ENCODE assay signal across 9 mouse cellular contexts in genomic region chr6:122601615-122602014, GRCm38 (mm10). TPM values are rescaled to one million over a fixed set of nuclear protein-coding genes. Genes with fewer than 3 reads are reported as not detected.
DNase-seq lines count a peak whose midpoint lies in the region; ATAC-seq and TF ChIP-seq lines count a peak whose summit lies in the region.
"Had no signal": no experiment of that assay in that cellular context is flagged by ENCODE, and none has a peak within 500 bp of the region (broad histone marks: within the 10 kb centered on the region; RNA-seq: fewer than 3 reads in every experiment).

No protein-coding gene starts in this region.

- no peaks in the 10 kb centered on the region; the same call in 1 of the 2 replicates for H3K79me2 ChIP-seq in liver, adult 2 months (ENCODE audit: control insufficient read depth, insufficient read depth, low read length)

- H3K9me3 ChIP-seq in embryonic facial prominence, embryonic 13.5 days, result no peaks in the 10 kb centered on the region
- H3K9me3 ChIP-seq in intestine, postnatal 0 days (ENCODE audit: control insufficient read depth), result no peaks in the 10 kb centered on the region
- H3K9me3 ChIP-seq in neural tube, embryonic 14.5 days (ENCODE audit: control insufficient read depth, low read length), result no peaks in the 10 kb centered on the region

- H3K9ac ChIP-seq in liver, adult 2 months (ENCODE audit: low read depth, low read length), result peak overlapping the region; percentile 78; the same call in 1 of the 2 replicates
- H3K9ac ChIP-seq in embryonic facial prominence, embryonic 13.5 days, result peak overlapping the region; percentile 67; the same call in 1 of the 2 replicates
- H3K9ac ChIP-seq in intestine, postnatal 0 days (ENCODE audit: low read depth, low read length), result peak overlapping the region; percentile 67; the same call in 1 of the 2 replicates
- H3K9ac ChIP-seq in neural tube, embryonic 14.5 days (replicated peaks; ENCODE audit: low read depth, low read length), result no peak overlapping the region

- DNase-seq in liver, adult 2 months (ENCODE audit: extremely low read depth, low read depth, low spot score), result no peak
- no peak for DNase-seq in liver
- DNase-seq in thymus, postnatal 36 days, result no peak
- DNase-seq in layer of hippocampus, postnatal 36 days, result no peak

- peaks cover 15% of the 10 kb centered on the region for H3K36me3 ChIP-seq in liver, adult 2 months (ENCODE audit: control insufficient read depth, insufficient read depth, low read length)
- no peaks in the 10 kb centered on the region for H3K36me3 ChIP-seq in embryonic facial prominence, embryonic 13.5 days
- H3K36me3 ChIP-seq in intestine, postnatal 0 days (ENCODE audit: control insufficient read depth, insufficient read depth), result no peaks in the 10 kb centered on the region; the same call in 1 of the 2 replicates
- no peaks in the 10 kb centered on the region for H3K36me3 ChIP-seq in neural tube, embryonic 14.5 days (ENCODE audit: control insufficient read depth, insufficient read depth, low read length)

- no peak overlapping the region; the same call in 1 of the 2 replicates for H3K27ac ChIP-seq in liver, adult 2 months (replicated peaks; ENCODE audit: insufficient read depth, low read depth, low read length)
- H3K27ac ChIP-seq in embryonic facial prominence, embryonic 13.5 days, result no peak overlapping the region
- H3K27ac ChIP-seq in intestine, postnatal 0 days (ENCODE audit: low read depth, low read length), result peak overlapping the region; percentile 62; the same call in 1 of the 2 replicates
- H3K27ac ChIP-seq in neural tube, embryonic 14.5 days (ENCODE audit: low read depth, low read length), result no peak overlapping the region

- peak overlapping the region; percentile 66 for H3K4me2 ChIP-seq in embryonic facial prominence, embryonic 13.5 days
- H3K4me2 ChIP-seq in intestine, postnatal 0 days (replicated peaks; ENCODE audit: low read depth), result peak overlapping the region; percentile 58
- H3K4me2 ChIP-seq in neural tube, embryonic 14.5 days (ENCODE audit: low read depth, low read length), result peak overlapping the region; percentile 36

- no peak for ATAC-seq in embryonic facial prominence, embryonic 13.5 days (ENCODE audit: insufficient number of reproducible peaks, insufficient read depth, low FRiP score, low TSS enrichment, low read depth)
- ATAC-seq in intestine, postnatal 0 days, result no peak
- no peak for ATAC-seq in neural tube, embryonic 14.5 days (ENCODE audit: low read depth)

- no peaks in the 10 kb centered on the region for H3K27me3 ChIP-seq in liver, adult 2 months (ENCODE audit: control insufficient read depth, insufficient read depth, low read length)
- H3K27me3 ChIP-seq in embryonic facial prominence, embryonic 13.5 days, result no peaks in the 10 kb centered on the region
- no peaks in the 10 kb centered on the region for H3K27me3 ChIP-seq in intestine, postnatal 0 days (replicated peaks; ENCODE audit: control insufficient read depth, insufficient read depth, low read length)
- H3K27me3 ChIP-seq in neural tube, embryonic 14.5 days (ENCODE audit: control insufficient read depth, insufficient read depth, low read length), result no peaks in the 10 kb centered on the region

- no peak for TF ChIP-seq CTCF in liver, adult 2 months (IDR thresholded peaks at IDR 0.05; ENCODE audit: low read depth, low read length)
- no peak for TF ChIP-seq CTCF in intestine, postnatal 0 days (IDR thresholded peaks at IDR 0.05; ENCODE audit: low read depth)

- H3K4me1 ChIP-seq in liver, adult 2 months (ENCODE audit: control insufficient read depth, insufficient read depth, low read length), result peaks cover 25% of the 10 kb centered on the region
- H3K4me1 ChIP-seq in embryonic facial prominence, embryonic 13.5 days, result no peaks in the 10 kb centered on the region
- no peaks in the 10 kb centered on the region for H3K4me1 ChIP-seq in intestine, postnatal 0 days (replicated peaks; ENCODE audit: control insufficient read depth, insufficient read depth, low read length)
- H3K4me1 ChIP-seq in neural tube, embryonic 14.5 days (ENCODE audit: control insufficient read depth, insufficient read depth, low read length), result no peaks in the 10 kb centered on the region

- H3K4me3 ChIP-seq in liver, adult 2 months (ENCODE audit: insufficient read depth, low read depth, low read length), result peak overlapping the region; percentile 66
- H3K4me3 ChIP-seq in embryonic facial prominence, embryonic 13.5 days, result peak overlapping the region; percentile 47
- peak overlapping the region; percentile 58 for H3K4me3 ChIP-seq in intestine, postnatal 0 days (ENCODE audit: low read depth, low read length)
- H3K4me3 ChIP-seq in neural tube, embryonic 14.5 days (ENCODE audit: low read depth, low read length), result no peak overlapping the region; the same call in 1 of the 2 replicates

- 36% methylated on average over 3 of the region's 3 CpGs for WGBS in liver, adult 2 months
- WGBS in embryonic facial prominence, embryonic 13.5 days, result 84% methylated on average over 3 of the region's 3 CpGs
- WGBS in intestine, postnatal 0 days, result 87% methylated on average over 3 of the region's 3 CpGs
- 90% methylated on average over 3 of the region's 3 CpGs for WGBS in neural tube, embryonic 14.5 days

- TF ChIP-seq POLR2A in liver, adult 2 months (IDR thresholded peaks at IDR 0.05; ENCODE audit: extremely low read depth, insufficient read depth, low read length), result no peak

RNA-seq across cellular contexts. Expression of gene Apobec1, which starts 0.6 kb away (rescaled TPM):
- total RNA-seq in liver, adult 2 months (2014; rRNA removed), result 17.3 and 21.9 TPM in 2 replicates
- polyA plus RNA-seq in liver, adult 2 months (2012; rRNA removed), result 16.3 and 18.2 TPM in 2 replicates
- polyA plus RNA-seq in embryonic facial prominence, embryonic 13.5 days (2015; fragmentation: Nextera tagmentation; extraction: Ambion mirVana), result 2.5 and 3.2 TPM in 2 replicates
- 23.8 and 26.0 TPM in 2 replicates for polyA plus RNA-seq in intestine, postnatal 0 days (2015; fragmentation: Nextera tagmentation; extraction: Ambion mirVana)
- 1.1 and 1.4 TPM in 2 replicates for polyA plus RNA-seq in neural tube, embryonic 14.5 days (2014; fragmentation: Nextera tagmentation; extraction: Ambion mirVana)
- total RNA-seq in layer of hippocampus, postnatal 36 days (2021), result 1 to 10 TPM; 1.5 to 2.0 TPM

RNA-seq across cellular contexts. Expression of gene Gdf3, which starts 8.3 kb away (rescaled TPM):
- not detected in 2 replicates for total RNA-seq in liver, adult 2 months (2014; rRNA removed)
- polyA plus RNA-seq in liver, adult 2 months (2012; rRNA removed), result 0.05 TPM in 1 of 2 replicates, not detected in the other
- 0.17 TPM in 1 of 2 replicates, not detected in the other for polyA plus RNA-seq in embryonic facial prominence, embryonic 13.5 days (2015; fragmentation: Nextera tagmentation; extraction: Ambion mirVana)
- 0.07 and 0.09 TPM in 2 replicates for polyA plus RNA-seq in intestine, postnatal 0 days (2015; fragmentation: Nextera tagmentation; extraction: Ambion mirVana)
- not detected in 2 replicates for polyA plus RNA-seq in neural tube, embryonic 14.5 days (2014; fragmentation: Nextera tagmentation; extraction: Ambion mirVana)
- not detected for total RNA-seq in layer of hippocampus, postnatal 36 days (2021)

RNA-seq across cellular contexts. Expression of gene Dppa3, which starts 24.6 kb away (rescaled TPM):
- not detected in 2 replicates for total RNA-seq in liver, adult 2 months (2014; rRNA removed)
- polyA plus RNA-seq in liver, adult 2 months (2012; rRNA removed), result not detected in 2 replicates
- polyA plus RNA-seq in embryonic facial prominence, embryonic 13.5 days (2015; fragmentation: Nextera tagmentation; extraction: Ambion mirVana), result not detected in 2 replicates
- polyA plus RNA-seq in intestine, postnatal 0 days (2015; fragmentation: Nextera tagmentation; extraction: Ambion mirVana), result not detected in 2 replicates
- polyA plus RNA-seq in neural tube, embryonic 14.5 days (2014; fragmentation: Nextera tagmentation; extraction: Ambion mirVana), result not detected in 2 replicates
- total RNA-seq in layer of hippocampus, postnatal 36 days (2021), result not detected
- total RNA-seq: megakaryocyte progenitor cell, adult 5-6 weeks had no signal

RNA-seq across cellular contexts. Expression of gene Aicda, which starts 48.0 kb away (rescaled TPM):
- 0.07 TPM in 1 of 2 replicates, not detected in the other for total RNA-seq in liver, adult 2 months (2014; rRNA removed)
- polyA plus RNA-seq in liver, adult 2 months (2012; rRNA removed), result not detected in 2 replicates
- polyA plus RNA-seq in embryonic facial prominence, embryonic 13.5 days (2015; fragmentation: Nextera tagmentation; extraction: Ambion mirVana), result 0.11 TPM in 1 of 2 replicates, not detected in the other
- polyA plus RNA-seq in intestine, postnatal 0 days (2015; fragmentation: Nextera tagmentation; extraction: Ambion mirVana), result not detected in 2 replicates
- 0.99 and 1.1 TPM in 2 replicates for polyA plus RNA-seq in neural tube, embryonic 14.5 days (2014; fragmentation: Nextera tagmentation; extraction: Ambion mirVana)
- not detected for total RNA-seq in layer of hippocampus, postnatal 36 days (2021)
- total RNA-seq: megakaryocyte progenitor cell, adult 5-6 weeks had no signal
- polyA plus RNA-seq: testis, adult 2 months had no signal
